In genomic region chr2:62997692-62998091, GRCm38 (mm10) we compare ENCODE assay signal across 26 mouse cellular contexts.
DNase-seq lines count a peak whose midpoint lies in the region; ATAC-seq and TF ChIP-seq lines count a peak whose summit lies in the region.
"Had no signal": no experiment of that assay in that cellular context is flagged by ENCODE, and none has a peak within 500 bp of the region (broad histone marks: within the 10 kb centered on the region; RNA-seq: fewer than 3 reads in every experiment).

No protein-coding gene starts in this region.

- WGBS in forebrain, embryonic 15.5 days = 77% methylated on average over 2 of the region's 2 CpGs
- 58% methylated on average over 2 of the region's 2 CpGs for WGBS in forebrain, postnatal 0 days
- 81% methylated on average over 2 of the region's 2 CpGs for WGBS in neural tube, embryonic 11.5 days
- 65% methylated on average over 2 of the region's 2 CpGs for WGBS in neural tube, embryonic 15.5 days
- 68% methylated on average over 2 of the region's 2 CpGs for WGBS in neural tube, embryonic 14.5 days

- H3K9me3 ChIP-seq in forebrain, embryonic 15.5 days = no peaks in the 10 kb centered on the region
- H3K9me3 ChIP-seq in forebrain, postnatal 0 days (ENCODE audit: low read length) = no peaks in the 10 kb centered on the region
- H3K9me3 ChIP-seq in neural tube, embryonic 11.5 days (ENCODE audit: control insufficient read depth, low read length) = no peaks in the 10 kb centered on the region
- no peaks in the 10 kb centered on the region for H3K9me3 ChIP-seq in neural tube, embryonic 15.5 days (replicated peaks)
- H3K9me3 ChIP-seq in neural tube, embryonic 14.5 days (ENCODE audit: control insufficient read depth, low read length) = no peaks in the 10 kb centered on the region
- H3K9me3 ChIP-seq: embryonic facial prominence, embryonic 12.5 days; embryonic facial prominence, embryonic 15.5 days; heart, embryonic 12.5 days; heart, embryonic 15.5 days had no signal

- no peak overlapping the region for H3K4me2 ChIP-seq in forebrain, embryonic 15.5 days (replicated peaks)
- no peak overlapping the region for H3K4me2 ChIP-seq in forebrain, postnatal 0 days (ENCODE audit: low read depth)
- H3K4me2 ChIP-seq in neural tube, embryonic 11.5 days (ENCODE audit: low read depth) = no peak overlapping the region
- H3K4me2 ChIP-seq in neural tube, embryonic 15.5 days = no peak overlapping the region
- H3K4me2 ChIP-seq in neural tube, embryonic 14.5 days (ENCODE audit: low read depth, low read length) = no peak overlapping the region
- H3K4me2 ChIP-seq: embryonic facial prominence, embryonic 12.5 days; embryonic facial prominence, embryonic 15.5 days; heart, embryonic 12.5 days; heart, embryonic 15.5 days had no signal

- H3K4me3 ChIP-seq in forebrain, embryonic 15.5 days = no peak overlapping the region
- H3K4me3 ChIP-seq in forebrain, postnatal 0 days (ENCODE audit: low read depth, low read length) = no peak overlapping the region
- H3K4me3 ChIP-seq in neural tube, embryonic 11.5 days (ENCODE audit: low read depth, low read length) = no peak overlapping the region
- no peak overlapping the region for H3K4me3 ChIP-seq in neural tube, embryonic 15.5 days (replicated peaks)
- no peak overlapping the region for H3K4me3 ChIP-seq in neural tube, embryonic 14.5 days (ENCODE audit: low read depth, low read length)
- H3K4me3 ChIP-seq: embryonic facial prominence, embryonic 12.5 days; embryonic facial prominence, embryonic 15.5 days; heart, embryonic 12.5 days; heart, embryonic 15.5 days had no signal

- no peak overlapping the region for H3K27ac ChIP-seq in forebrain, embryonic 15.5 days (replicated peaks)
- H3K27ac ChIP-seq in forebrain, postnatal 0 days (ENCODE audit: low read depth, low read length) = no peak overlapping the region
- H3K27ac ChIP-seq in neural tube, embryonic 11.5 days (ENCODE audit: low read depth, low read length) = no peak overlapping the region
- H3K27ac ChIP-seq in neural tube, embryonic 15.5 days (replicated peaks) = no peak overlapping the region
- no peak overlapping the region for H3K27ac ChIP-seq in neural tube, embryonic 14.5 days (ENCODE audit: low read depth, low read length)
- H3K27ac ChIP-seq: embryonic facial prominence, embryonic 12.5 days; embryonic facial prominence, embryonic 15.5 days; heart, embryonic 15.5 days; hindbrain, postnatal 0 days had no signal

- TF ChIP-seq CTCF in forebrain, postnatal 0 days (IDR thresholded peaks at IDR 0.05; ENCODE audit: low read depth) = no peak

- 0 out of 2 replicates have a peak, but pooled peaks have one; percentile 58 for ATAC-seq in forebrain, embryonic 15.5 days (replicated peaks)
- no peak for ATAC-seq in forebrain, postnatal 0 days
- 0 out of 2 replicates have a peak, but pooled peaks have one; percentile 22 for ATAC-seq in neural tube, embryonic 11.5 days (ENCODE audit: insufficient read depth, low FRiP score, low TSS enrichment)
- no peak for ATAC-seq in neural tube, embryonic 15.5 days (ENCODE audit: low FRiP score)
- ATAC-seq in neural tube, embryonic 14.5 days (ENCODE audit: low read depth) = peak; percentile 75; the same call in 1 of the 2 replicates
- ATAC-seq: activated CD4-positive, CD25-positive, alpha-beta regulatory T cell, adult 4 months; CD4-positive, CD25-positive, alpha-beta regulatory T cell, adult 4 months; hindbrain, postnatal 0 days; inflammation-experienced regulatory T-cells, adult 6 months; intestine, embryonic 16.5 days had no signal

- H3K4me1 ChIP-seq in forebrain, embryonic 15.5 days = 0 out of 2 replicates have a peak, but pooled peaks cover 2% of the 10 kb centered on the region
- no peaks in the 10 kb centered on the region for H3K4me1 ChIP-seq in forebrain, postnatal 0 days (ENCODE audit: insufficient read depth)
- no peaks in the 10 kb centered on the region for H3K4me1 ChIP-seq in neural tube, embryonic 11.5 days (ENCODE audit: control insufficient read depth, insufficient read depth, low read length)
- no peaks in the 10 kb centered on the region for H3K4me1 ChIP-seq in neural tube, embryonic 15.5 days
- no peaks in the 10 kb centered on the region for H3K4me1 ChIP-seq in neural tube, embryonic 14.5 days (ENCODE audit: control insufficient read depth, insufficient read depth, low read length)
- H3K4me1 ChIP-seq: embryonic facial prominence, embryonic 12.5 days; embryonic facial prominence, embryonic 15.5 days; heart, embryonic 12.5 days; heart, embryonic 15.5 days had no signal

- no peaks in the 10 kb centered on the region for H3K27me3 ChIP-seq in forebrain, embryonic 15.5 days
- H3K27me3 ChIP-seq in forebrain, postnatal 0 days (ENCODE audit: insufficient read depth, low read length) = no peaks in the 10 kb centered on the region
- H3K27me3 ChIP-seq in neural tube, embryonic 11.5 days (ENCODE audit: control insufficient read depth, insufficient read depth, low read length) = no peaks in the 10 kb centered on the region
- H3K27me3 ChIP-seq in neural tube, embryonic 15.5 days (replicated peaks) = no peaks in the 10 kb centered on the region
- no peaks in the 10 kb centered on the region for H3K27me3 ChIP-seq in neural tube, embryonic 14.5 days (ENCODE audit: control insufficient read depth, insufficient read depth, low read length)
- H3K27me3 ChIP-seq: embryonic facial prominence, embryonic 12.5 days; embryonic facial prominence, embryonic 15.5 days; heart, embryonic 12.5 days; heart, embryonic 15.5 days had no signal

- H3K9ac ChIP-seq in forebrain, embryonic 15.5 days (replicated peaks) = no peak overlapping the region
- no peak overlapping the region for H3K9ac ChIP-seq in forebrain, postnatal 0 days
- no peak overlapping the region for H3K9ac ChIP-seq in neural tube, embryonic 11.5 days (ENCODE audit: low read length)
- H3K9ac ChIP-seq in neural tube, embryonic 15.5 days (replicated peaks) = no peak overlapping the region
- H3K9ac ChIP-seq in neural tube, embryonic 14.5 days (replicated peaks; ENCODE audit: low read depth, low read length) = no peak overlapping the region
- H3K9ac ChIP-seq: embryonic facial prominence, embryonic 12.5 days; embryonic facial prominence, embryonic 15.5 days; heart, embryonic 12.5 days; heart, embryonic 15.5 days had no signal

- H3K36me3 ChIP-seq in forebrain, embryonic 15.5 days = no peaks in the 10 kb centered on the region
- no peaks in the 10 kb centered on the region for H3K36me3 ChIP-seq in forebrain, postnatal 0 days (ENCODE audit: insufficient read depth)
- no peaks in the 10 kb centered on the region for H3K36me3 ChIP-seq in neural tube, embryonic 11.5 days (ENCODE audit: control insufficient read depth, insufficient read depth, low read length)
- no peaks in the 10 kb centered on the region for H3K36me3 ChIP-seq in neural tube, embryonic 15.5 days
- no peaks in the 10 kb centered on the region for H3K36me3 ChIP-seq in neural tube, embryonic 14.5 days (ENCODE audit: control insufficient read depth, insufficient read depth, low read length)
- H3K36me3 ChIP-seq: embryonic facial prominence, embryonic 12.5 days; embryonic facial prominence, embryonic 15.5 days; heart, embryonic 12.5 days; heart, embryonic 15.5 days had no signal

- DNase-seq in forebrain, postnatal 0 days = no peak
- DNase-seq in neural tube, embryonic 11.5 days (ENCODE audit: low spot score) = no peak
- DNase-seq in NIH3T3 (ENCODE audit: low read depth) = peak; percentile 3
- no peak for DNase-seq in cerebellum, adult 11 months
- DNase-seq: adrenal gland, postnatal 10 days; adrenal gland, postnatal 36 days; cerebellum, adult 11-12 months; cerebellum, adult 8-10 months; cerebellum, postnatal 25 days; gastrocnemius, postnatal 25 days; heart, adult 18-20 months; heart, postnatal 10 days; heart, postnatal 36 days; kidney, adult 18-20 months had no signal

Comparison
In these comparisons a context has a peak if more than half of its experiments do, and no peak if none do; other contexts are left out.
1. ATAC-seq: peak in forebrain, embryonic 15.5 days (single experiment), neural tube, embryonic 11.5 days (single experiment) and neural tube, embryonic 14.5 days (single experiment); none in forebrain, postnatal 0 days (single experiment) and neural tube, embryonic 15.5 days (single experiment).